In the genomic region with DNA sequence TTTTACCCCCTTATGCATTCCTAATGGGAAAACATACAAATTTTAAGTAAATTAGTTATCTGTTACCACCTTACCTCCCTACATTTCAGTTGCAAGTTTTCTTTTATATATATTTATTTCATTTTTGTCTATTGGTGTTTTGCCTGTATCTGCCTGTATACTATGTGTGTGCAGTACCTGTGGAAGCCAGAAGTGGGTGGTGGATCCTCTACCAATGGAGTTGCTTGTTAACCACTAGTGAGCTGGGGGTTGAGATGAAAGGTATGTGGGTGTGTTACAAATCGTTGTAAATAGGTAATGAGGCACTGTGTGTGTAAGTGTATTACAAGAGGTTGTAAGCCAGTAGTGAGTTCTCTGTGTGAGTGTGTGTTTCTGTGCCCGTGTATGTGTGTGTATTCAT, we compare ENCODE assay signal across 7 mouse cellular contexts. TPM values are rescaled to one million over a fixed set of nuclear protein-coding genes. Genes with fewer than 3 reads are reported as not detected.
DNase-seq lines count a peak whose midpoint lies in the region; ATAC-seq and TF ChIP-seq lines count a peak whose summit lies in the region.

No protein-coding gene starts in this region.

- TF ChIP-seq POLR2A in thymus, adult 2 months (IDR thresholded peaks at IDR 0.05; ENCODE audit: control insufficient read depth, extremely low read depth, insufficient read depth, low read length, poor library complexity) = no peak

- H3K36me3 ChIP-seq in thymus, adult 2 months (ENCODE audit: control insufficient read depth, insufficient read depth, low read length) = peaks cover 10% of the 10 kb centered on the region; the same call in 1 of the 2 replicates
- H3K36me3 ChIP-seq in kidney, embryonic 16.5 days (ENCODE audit: insufficient read depth, low read length) = peaks cover 11% of the 10 kb centered on the region
- peaks cover 16% of the 10 kb centered on the region for H3K36me3 ChIP-seq in midbrain, embryonic 14.5 days (ENCODE audit: control insufficient read depth, insufficient read depth, low read length)

- H3K27me3 ChIP-seq in thymus, adult 2 months (ENCODE audit: control insufficient read depth, insufficient read depth, low read length) = no peaks in the 10 kb centered on the region
- no peaks in the 10 kb centered on the region for H3K27me3 ChIP-seq in kidney, embryonic 16.5 days (ENCODE audit: insufficient read depth, low read length)
- no peaks in the 10 kb centered on the region for H3K27me3 ChIP-seq in midbrain, embryonic 14.5 days (ENCODE audit: control insufficient read depth, insufficient read depth, low read length)

- TF ChIP-seq CTCF in thymus, adult 2 months (IDR thresholded peaks at IDR 0.05; ENCODE audit: borderline replicate concordance, control insufficient read depth, extremely low read depth, insufficient read depth, low read length, poor library complexity) = no peak

- no peaks in the 10 kb centered on the region for H3K4me1 ChIP-seq in thymus, adult 2 months (replicated peaks; ENCODE audit: control insufficient read depth, insufficient read depth, low read length)
- H3K4me1 ChIP-seq in kidney, embryonic 16.5 days (ENCODE audit: insufficient read depth, low read length) = peaks cover 33% of the 10 kb centered on the region
- H3K4me1 ChIP-seq in midbrain, embryonic 14.5 days (ENCODE audit: control insufficient read depth, insufficient read depth, low read length) = peaks cover 15% of the 10 kb centered on the region

- H3K9me3 ChIP-seq in kidney, embryonic 16.5 days (ENCODE audit: low read length) = no peaks in the 10 kb centered on the region
- H3K9me3 ChIP-seq in midbrain, embryonic 14.5 days (ENCODE audit: control insufficient read depth, low read length) = no peaks in the 10 kb centered on the region

- no peak overlapping the region for H3K9ac ChIP-seq in kidney, embryonic 16.5 days (replicated peaks; ENCODE audit: low read length)
- H3K9ac ChIP-seq in midbrain, embryonic 14.5 days (replicated peaks; ENCODE audit: low read length) = no peak overlapping the region

- H3K27ac ChIP-seq in thymus, adult 2 months (ENCODE audit: control insufficient read depth, insufficient read depth, low read length) = no peak overlapping the region
- no peak overlapping the region for H3K27ac ChIP-seq in kidney, embryonic 16.5 days (ENCODE audit: low read length)
- H3K27ac ChIP-seq in midbrain, embryonic 14.5 days (replicated peaks; ENCODE audit: low read depth, low read length) = no peak overlapping the region

- ATAC-seq in kidney, embryonic 16.5 days (ENCODE audit: low FRiP score, low TSS enrichment) = no peak
- ATAC-seq in midbrain, embryonic 14.5 days (ENCODE audit: low FRiP score, low TSS enrichment) = no peak
- ATAC-seq in inflammation-experienced regulatory T-cells, adult 6 months = no peak

- H3K4me3 ChIP-seq in thymus, adult 2 months (ENCODE audit: control insufficient read depth, insufficient read depth, low read length) = no peak overlapping the region
- H3K4me3 ChIP-seq in kidney, embryonic 16.5 days (ENCODE audit: low read length) = peak overlapping the region; percentile 76
- H3K4me3 ChIP-seq in midbrain, embryonic 14.5 days (replicated peaks; ENCODE audit: low read depth, low read length) = no peak overlapping the region

- peak overlapping the region; percentile 77 for H3K4me2 ChIP-seq in kidney, embryonic 16.5 days (replicated peaks; ENCODE audit: low read depth, low read length)
- peak overlapping the region; percentile 63 for H3K4me2 ChIP-seq in midbrain, embryonic 14.5 days (ENCODE audit: low read length)

- WGBS in thymus, adult 2 months = 49% methylated on average over 2 of the region's 2 CpGs
- WGBS in kidney, embryonic 16.5 days = 58% methylated on average over 2 of the region's 2 CpGs
- 86% methylated on average over 2 of the region's 2 CpGs for WGBS in midbrain, embryonic 14.5 days

- DNase-seq in thymus, adult 2 months = peak; percentile 32
- no peak for DNase-seq in thymus, adult 18-20 months
- peak; percentile 21 for DNase-seq in embryo, embryonic 11 days
- DNase-seq in midbrain, embryonic 14.5 days = peak; percentile 21
- no peak for DNase-seq in layer of hippocampus, adult 11-12 months (ENCODE audit: low spot score)

RNA-seq across cellular contexts. Expression of a gene that starts 1.3 kb away (rescaled TPM):
- polyA plus RNA-seq in thymus, adult 2 months (2012; rRNA removed) = 9.7 and 10.8 TPM in 2 replicates
- 78.7 and 83.9 TPM in 2 replicates for polyA plus RNA-seq in kidney, embryonic 16.5 days (2015; fragmentation: Nextera tagmentation; extraction: Ambion mirVana)
- 102 and 133 TPM in 2 replicates for polyA plus RNA-seq in midbrain, embryonic 14.5 days (2014; fragmentation: Nextera tagmentation; extraction: Ambion mirVana)
- 10 to 100 TPM; 30.8 to 34.0 (median 32.3) TPM for polyA plus RNA-seq in inflammation-experienced regulatory T-cells, adult 6 months (2017; shearing (Covaris generic))

RNA-seq across cellular contexts. Expression of a gene that starts 2.7 kb away (rescaled TPM):
- polyA plus RNA-seq in thymus, adult 2 months (2012; rRNA removed) = 5.2 and 5.9 TPM in 2 replicates
- polyA plus RNA-seq in kidney, embryonic 16.5 days (2015; fragmentation: Nextera tagmentation; extraction: Ambion mirVana) = 30.3 and 30.7 TPM in 2 replicates
- 11.8 and 12.7 TPM in 2 replicates for polyA plus RNA-seq in midbrain, embryonic 14.5 days (2014; fragmentation: Nextera tagmentation; extraction: Ambion mirVana)
- polyA plus RNA-seq in inflammation-experienced regulatory T-cells, adult 6 months (2017; shearing (Covaris generic)) = 10 to 100 TPM; 38.4 to 43.3 (median 39.6) TPM

RNA-seq across cellular contexts. Expression of a gene that starts 50.8 kb away (rescaled TPM):
- 57.6 and 63.3 TPM in 2 replicates for polyA plus RNA-seq in thymus, adult 2 months (2012; rRNA removed)
- polyA plus RNA-seq in kidney, embryonic 16.5 days (2015; fragmentation: Nextera tagmentation; extraction: Ambion mirVana) = 94.4 and 97.3 TPM in 2 replicates
- polyA plus RNA-seq in midbrain, embryonic 14.5 days (2014; fragmentation: Nextera tagmentation; extraction: Ambion mirVana) = 114 and 139 TPM in 2 replicates
- polyA plus RNA-seq in inflammation-experienced regulatory T-cells, adult 6 months (2017; shearing (Covaris generic)) = 100 to 1,000 TPM in 2 of 3 experiments, 10 to 100 TPM in 1; 70.3 to 103 (median 103) TPM

RNA-seq across cellular contexts. Expression of a gene that starts 56.2 kb away (rescaled TPM):
- 32.2 and 34.0 TPM in 2 replicates for polyA plus RNA-seq in thymus, adult 2 months (2012; rRNA removed)
- polyA plus RNA-seq in kidney, embryonic 16.5 days (2015; fragmentation: Nextera tagmentation; extraction: Ambion mirVana) = 88.9 and 106 TPM in 2 replicates
- polyA plus RNA-seq in midbrain, embryonic 14.5 days (2014; fragmentation: Nextera tagmentation; extraction: Ambion mirVana) = 66.9 and 77.6 TPM in 2 replicates
- polyA plus RNA-seq in inflammation-experienced regulatory T-cells, adult 6 months (2017; shearing (Covaris generic)) = 100 to 1,000 TPM in 2 of 3 experiments, 10 to 100 TPM in 1; 95.0 to 156 (median 100) TPM

Comparison
In these comparisons a context has a peak if more than half of its experiments do, and no peak if none do; other contexts are left out.
1. DNase-seq: peak in thymus, adult 2 months (single experiment), embryo, embryonic 11 days (single experiment) and midbrain, embryonic 14.5 days (single experiment); none in thymus, adult 18-20 months (0 of 2) and layer of hippocampus, adult 11-12 months (single experiment).